Mouse (Mus musculus): ENCODE data around the gene Inpp4b. TPM values are rescaled to one million over a fixed set of nuclear protein-coding genes. Genes with fewer than 3 reads are reported as not detected.

Inpp4b gene
- polyA plus RNA-seq, 1 experiment from 2014 or later = 4.6 TPM

DNA sequence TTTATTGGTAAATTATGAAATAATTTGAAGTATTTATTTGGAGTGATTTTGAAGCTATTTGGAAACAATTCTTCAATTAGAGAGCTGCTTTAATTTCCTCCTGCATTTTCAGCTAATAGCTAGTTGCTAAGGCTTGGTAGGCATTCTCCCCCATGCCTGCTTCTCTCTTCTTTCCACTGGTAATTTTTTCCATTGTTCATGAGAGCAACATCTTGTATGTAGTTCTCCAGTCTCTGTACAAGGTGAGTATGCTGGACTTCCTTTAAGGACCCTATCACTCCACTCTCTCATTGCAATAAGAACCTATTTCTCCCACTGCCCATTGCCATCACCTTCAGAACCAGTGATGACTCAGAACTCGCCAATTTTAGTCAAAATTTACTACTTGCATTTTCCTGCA is 292.7 kb downstream of the Inpp4b start:
- no peak for ATAC-seq
- WGBS = 90% methylated on average over 1 of the region's 1 CpGs
- no peak overlapping the region for H3K9ac ChIP-seq (ENCODE audit: low read depth, low read length)
- H3K4me3 ChIP-seq (ENCODE audit: low read depth, low read length) = no peak overlapping the region
- no peaks in the 10 kb centered on the region for H3K4me1 ChIP-seq (replicated peaks; ENCODE audit: control insufficient read depth, insufficient read depth, low read length)
- no peak for TF ChIP-seq CTCF (IDR thresholded peaks at IDR 0.05; ENCODE audit: low read depth)
- H3K27me3 ChIP-seq (replicated peaks; ENCODE audit: control insufficient read depth, insufficient read depth, low read length) = no peaks in the 10 kb centered on the region
- no peak overlapping the region for H3K4me2 ChIP-seq (replicated peaks; ENCODE audit: low read depth)
- no peaks in the 10 kb centered on the region for H3K36me3 ChIP-seq (ENCODE audit: control insufficient read depth, insufficient read depth)
- no peaks in the 10 kb centered on the region for H3K9me3 ChIP-seq (ENCODE audit: control insufficient read depth)
- H3K27ac ChIP-seq (ENCODE audit: low read depth, low read length) = no peak overlapping the region

DNA sequence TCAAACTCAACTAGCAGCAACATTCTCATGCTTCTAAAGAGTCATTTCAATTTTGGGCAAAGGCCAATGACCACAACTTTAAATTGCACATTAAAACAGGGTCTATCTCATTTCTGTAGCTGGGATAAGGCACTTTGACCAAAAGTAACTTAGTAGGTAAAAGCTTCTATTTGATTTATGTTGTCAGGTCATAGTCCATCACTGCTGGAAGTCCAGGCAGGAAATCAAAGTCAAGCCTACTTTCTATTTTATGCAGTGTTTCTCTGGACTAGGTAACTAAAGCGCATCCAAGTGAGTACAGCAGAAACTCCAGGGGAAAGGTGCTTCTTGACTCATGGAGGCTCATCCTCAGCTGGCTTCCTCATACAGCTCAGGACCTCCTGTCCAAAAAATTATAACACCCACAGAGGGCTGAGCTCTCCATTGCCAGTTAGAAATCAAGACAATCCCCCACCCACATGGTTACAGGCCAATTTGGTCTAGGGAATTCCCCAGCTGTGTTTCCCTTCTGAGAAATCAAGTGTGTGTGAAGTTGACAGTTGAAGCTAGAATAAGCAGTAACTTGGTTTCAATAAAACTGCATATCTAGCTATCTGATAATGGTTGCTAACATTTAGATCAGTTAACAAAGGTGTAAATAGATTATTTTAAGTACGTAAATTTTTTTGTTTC is 293.7 kb downstream of the Inpp4b start:
- no peaks in the 10 kb centered on the region for H3K9me3 ChIP-seq (ENCODE audit: control insufficient read depth)
- no peaks in the 10 kb centered on the region for H3K4me1 ChIP-seq (replicated peaks; ENCODE audit: control insufficient read depth, insufficient read depth, low read length)
- H3K4me3 ChIP-seq (ENCODE audit: low read depth, low read length) = no peak overlapping the region
- ATAC-seq = no peak
- H3K27ac ChIP-seq (ENCODE audit: low read depth, low read length) = no peak overlapping the region
- H3K27me3 ChIP-seq (replicated peaks; ENCODE audit: control insufficient read depth, insufficient read depth, low read length) = no peaks in the 10 kb centered on the region
- H3K9ac ChIP-seq (ENCODE audit: low read depth, low read length) = no peak overlapping the region
- no peak overlapping the region for H3K4me2 ChIP-seq (replicated peaks; ENCODE audit: low read depth)
- 90% methylated on average over 2 of the region's 2 CpGs for WGBS
- no peak for TF ChIP-seq CTCF (IDR thresholded peaks at IDR 0.05; ENCODE audit: low read depth)
- no peaks in the 10 kb centered on the region for H3K36me3 ChIP-seq (ENCODE audit: control insufficient read depth, insufficient read depth)

DNA sequence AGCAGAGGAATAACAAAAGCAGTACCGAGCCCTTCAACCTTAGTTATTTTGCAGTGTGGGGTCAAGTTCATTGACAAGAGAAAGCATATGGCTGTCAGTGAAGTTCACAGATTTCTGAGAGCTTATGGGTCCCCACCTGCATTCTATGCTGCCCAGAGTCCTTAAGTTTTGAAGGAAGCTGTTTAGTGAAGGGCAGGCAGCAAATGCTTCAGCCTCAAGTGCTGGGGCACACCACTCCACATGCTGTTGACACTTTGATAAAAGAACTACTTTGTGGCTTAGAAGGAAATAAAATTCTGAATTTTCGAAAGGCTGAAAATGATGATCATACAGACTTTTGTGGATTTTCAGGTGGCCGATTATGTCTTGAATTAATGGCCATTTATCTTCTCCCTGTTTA is 296.1 kb downstream of the Inpp4b start:
- no peak overlapping the region for H3K4me2 ChIP-seq (replicated peaks; ENCODE audit: low read depth)
- no peak overlapping the region for H3K4me3 ChIP-seq (ENCODE audit: low read depth, low read length)
- no peaks in the 10 kb centered on the region for H3K27me3 ChIP-seq (replicated peaks; ENCODE audit: control insufficient read depth, insufficient read depth, low read length)
- no peaks in the 10 kb centered on the region for H3K36me3 ChIP-seq (ENCODE audit: control insufficient read depth, insufficient read depth)
- H3K4me1 ChIP-seq (replicated peaks; ENCODE audit: control insufficient read depth, insufficient read depth, low read length) = no peaks in the 10 kb centered on the region
- no peak for TF ChIP-seq CTCF (IDR thresholded peaks at IDR 0.05; ENCODE audit: low read depth)
- no peaks in the 10 kb centered on the region for H3K9me3 ChIP-seq (ENCODE audit: control insufficient read depth)
- H3K9ac ChIP-seq (ENCODE audit: low read depth, low read length) = no peak overlapping the region
- H3K27ac ChIP-seq (ENCODE audit: low read depth, low read length) = no peak overlapping the region
- 81% methylated on average over 3 of the region's 3 CpGs for WGBS
- ATAC-seq = no peak

DNA sequence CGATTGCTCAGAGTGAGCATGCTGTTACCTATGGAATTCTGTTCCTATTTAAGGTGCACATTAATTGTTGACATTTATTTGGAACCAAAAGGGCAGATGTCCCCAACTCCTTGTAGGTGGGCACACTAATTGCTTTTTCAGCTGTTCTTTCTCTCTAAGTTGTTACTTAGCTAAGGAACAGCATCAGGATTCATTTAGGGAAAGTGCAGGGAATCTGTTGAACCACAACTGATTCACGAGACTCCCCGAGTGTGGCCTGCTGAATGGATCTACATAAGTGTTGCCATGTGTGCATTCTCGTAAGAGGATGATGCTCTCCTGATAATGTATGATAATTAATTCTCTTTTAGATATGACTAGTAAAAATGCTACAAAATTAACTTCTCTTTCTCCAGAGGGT is 297.5 kb downstream of the Inpp4b start:
- Histone ChIP-seq H3K9me3 (ENCODE audit: control insufficient read depth) (no peaks in the 10 kb centered on the region), H3K9ac (ENCODE audit: low read depth, low read length) (no peak overlapping the region), H3K4me2 (replicated peaks; ENCODE audit: low read depth) (no peak overlapping the region), H3K4me1 (replicated peaks; ENCODE audit: control insufficient read depth, insufficient read depth, low read length) (no peaks in the 10 kb centered on the region), H3K27me3 (replicated peaks; ENCODE audit: control insufficient read depth, insufficient read depth, low read length) (no peaks in the 10 kb centered on the region), H3K4me3 (ENCODE audit: low read depth, low read length) (no peak overlapping the region), H3K27ac (ENCODE audit: low read depth, low read length) (no peak overlapping the region), H3K36me3 (ENCODE audit: control insufficient read depth, insufficient read depth) (no peaks in the 10 kb centered on the region)
- no peak for ATAC-seq
- TF ChIP-seq CTCF (IDR thresholded peaks at IDR 0.05; ENCODE audit: low read depth) = no peak
- WGBS = 85% methylated on average over 4 of the region's 4 CpGs

DNA sequence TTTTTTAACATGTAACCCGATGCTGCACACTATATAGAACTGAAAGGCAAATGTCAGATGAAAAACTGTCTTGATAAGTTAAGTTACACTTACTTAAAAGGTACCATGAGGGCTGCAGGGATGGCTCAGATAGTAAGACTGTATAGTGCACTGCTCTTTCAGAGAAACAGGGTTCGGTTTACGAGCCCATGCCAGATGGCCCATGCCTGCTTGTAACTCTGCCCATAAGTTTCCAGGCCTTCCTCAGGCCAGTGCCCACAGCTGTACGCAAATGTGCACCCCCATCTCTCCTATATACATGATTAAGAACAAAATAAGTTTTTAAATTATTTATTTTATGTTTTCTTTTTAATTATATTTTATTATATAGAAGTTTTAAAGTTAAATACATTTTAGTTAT is 300.7 kb downstream of the Inpp4b start:
- ATAC-seq = no peak
- Histone ChIP-seq H3K27ac (ENCODE audit: low read depth, low read length) (no peak overlapping the region), H3K4me2 (replicated peaks; ENCODE audit: low read depth) (no peak overlapping the region), H3K36me3 (ENCODE audit: control insufficient read depth, insufficient read depth) (no peaks in the 10 kb centered on the region), H3K9ac (ENCODE audit: low read depth, low read length) (no peak overlapping the region), H3K9me3 (ENCODE audit: control insufficient read depth) (no peaks in the 10 kb centered on the region), H3K27me3 (replicated peaks; ENCODE audit: control insufficient read depth, insufficient read depth, low read length) (no peaks in the 10 kb centered on the region), H3K4me1 (replicated peaks; ENCODE audit: control insufficient read depth, insufficient read depth, low read length) (no peaks in the 10 kb centered on the region), H3K4me3 (ENCODE audit: low read depth, low read length) (no peak overlapping the region)
- TF ChIP-seq CTCF (IDR thresholded peaks at IDR 0.05; ENCODE audit: low read depth) = no peak
- 88% methylated on average over 4 of the region's 4 CpGs for WGBS

DNA sequence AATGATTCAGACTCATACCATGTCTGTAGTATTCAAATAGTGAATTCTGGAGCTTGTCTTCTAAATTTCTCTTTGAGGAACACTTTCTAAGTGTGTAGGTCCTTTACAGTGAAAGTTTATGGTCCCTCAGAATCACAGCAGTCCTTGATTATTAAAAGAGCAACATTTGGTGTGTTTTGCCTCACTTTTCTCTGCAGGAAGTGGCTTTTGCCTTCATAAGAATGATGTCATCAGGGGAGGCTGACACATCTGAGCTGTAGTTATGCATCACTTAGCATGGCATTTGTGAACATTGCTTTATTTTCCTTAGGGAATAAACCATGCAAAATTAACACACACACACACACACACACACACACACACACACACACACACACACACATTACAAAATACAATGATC is 349.8 kb downstream of the Inpp4b start:
- no peak for ATAC-seq
- Histone ChIP-seq H3K9ac (ENCODE audit: low read depth, low read length) (no peak overlapping the region), H3K9me3 (ENCODE audit: control insufficient read depth) (no peaks in the 10 kb centered on the region), H3K4me3 (ENCODE audit: low read depth, low read length) (no peak overlapping the region), H3K36me3 (ENCODE audit: control insufficient read depth, insufficient read depth) (no peaks in the 10 kb centered on the region), H3K27me3 (replicated peaks; ENCODE audit: control insufficient read depth, insufficient read depth, low read length) (no peaks in the 10 kb centered on the region), H3K4me1 (replicated peaks; ENCODE audit: control insufficient read depth, insufficient read depth, low read length) (no peaks in the 10 kb centered on the region), H3K4me2 (replicated peaks; ENCODE audit: low read depth) (no peak overlapping the region), H3K27ac (ENCODE audit: low read depth, low read length) (no peak overlapping the region)
- no peak for TF ChIP-seq CTCF (IDR thresholded peaks at IDR 0.05; ENCODE audit: low read depth)

DNA sequence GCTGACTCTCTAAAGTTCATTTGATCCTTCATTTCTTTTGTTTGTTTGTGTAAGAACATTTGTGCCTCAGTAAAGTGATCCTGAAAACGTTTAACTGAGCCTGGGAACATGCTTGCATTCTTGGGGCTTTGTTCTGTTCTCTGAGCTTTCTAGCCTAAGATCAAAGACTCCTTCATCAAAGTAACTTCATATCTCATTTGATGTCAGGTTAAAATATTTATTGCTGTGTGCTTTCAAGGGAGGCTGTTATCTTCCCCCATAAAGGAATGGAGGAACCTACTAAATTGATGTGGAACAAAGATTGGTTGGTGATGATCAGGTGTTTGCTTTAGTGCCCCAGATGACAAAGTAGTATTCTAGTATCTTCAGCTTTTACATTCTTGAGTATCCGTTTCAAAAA is 352.5 kb downstream of the Inpp4b start:
- no peak for ATAC-seq
- TF ChIP-seq CTCF (IDR thresholded peaks at IDR 0.05; ENCODE audit: low read depth) = no peak
- 23% methylated on average over 2 of the region's 2 CpGs for WGBS
- H3K4me2 ChIP-seq (replicated peaks; ENCODE audit: low read depth) = no peak overlapping the region
- no peak overlapping the region for H3K9ac ChIP-seq (ENCODE audit: low read depth, low read length)
- H3K27ac ChIP-seq (ENCODE audit: low read depth, low read length) = no peak overlapping the region
- H3K27me3 ChIP-seq (replicated peaks; ENCODE audit: control insufficient read depth, insufficient read depth, low read length) = no peaks in the 10 kb centered on the region
- no peaks in the 10 kb centered on the region for H3K9me3 ChIP-seq (ENCODE audit: control insufficient read depth)
- no peaks in the 10 kb centered on the region for H3K36me3 ChIP-seq (ENCODE audit: control insufficient read depth, insufficient read depth)
- no peak overlapping the region for H3K4me3 ChIP-seq (ENCODE audit: low read depth, low read length)
- H3K4me1 ChIP-seq (replicated peaks; ENCODE audit: control insufficient read depth, insufficient read depth, low read length) = no peaks in the 10 kb centered on the region

Data from intestine, postnatal 0 days (tissue).